Mouse (Mus musculus) heart, embryonic 13.5 days (tissue): ENCODE results near the gene Gata5. TPM values are rescaled to one million over a fixed set of nuclear protein-coding genes. Genes with fewer than 3 reads are reported as not detected.
A peak's percentile ranks its signal among the peaks of the same experiment; 100 is the strongest.

Source experiments
- ATAC-seq: fragments of 200-750 bp; cut with Nextera tagmentation; 2 replicates; pipeline ENCODE4 v1.8.0; 2017; ENCODE audit warnings: moderate TSS enrichment; ENCODE audit not compliant: insufficient number of reproducible peaks, low FRiP score, low TSS enrichment; ENCODE audit errors: extremely low read depth
- H3K27ac ChIP-seq: fragments of 300-500 bp; sonication (generic); replicated peaks from 2 replicates; pipeline ENCODE4 v1.5.1; 2015; ENCODE audit warnings: moderate library complexity, mild to moderate bottlenecking, inconsistent platforms
- H3K27me3 ChIP-seq: fragments of 300-500 bp; sonication (generic); replicated peaks from 2 replicates; pipeline ENCODE4 v1.6.1; 2015; ENCODE audit warnings: mild to moderate bottlenecking, inconsistent platforms
- H3K36me3 ChIP-seq: fragments of 300-500 bp; sonication (generic); 2 replicates; pipeline ENCODE4 v1.6.1; 2015; ENCODE audit warnings: mild to moderate bottlenecking, inconsistent platforms
- H3K4me1 ChIP-seq: fragments of 300-500 bp; sonication (generic); 2 replicates; pipeline ENCODE4 v1.6.1; 2015; ENCODE audit warnings: inconsistent platforms
- H3K4me2 ChIP-seq: fragments of 300-500 bp; sonication (generic); 2 replicates; pipeline ENCODE4 v1.6.1; 2015; ENCODE audit warnings: inconsistent platforms, mild to moderate bottlenecking, moderate library complexity
- H3K4me3 ChIP-seq: fragments of 300-500 bp; sonication (generic); 2 replicates; pipeline ENCODE4 v1.5.1; 2015; ENCODE audit warnings: moderate library complexity, mild to moderate bottlenecking, inconsistent platforms
- H3K9ac ChIP-seq: fragments of 300-500 bp; sonication (generic); 2 replicates; pipeline ENCODE4 v1.6.1; 2015; ENCODE audit warnings: inconsistent platforms, mild to moderate bottlenecking, moderate library complexity
- H3K9me3 ChIP-seq: fragments of 300-500 bp; sonication (generic); 2 replicates; pipeline ENCODE4 v1.6.1; 2016; ENCODE audit warnings: inconsistent platforms
- WGBS: fragments of 180-500 bp; shearing (Covaris S2); methylation state at CpG from one replicate; pipeline ENCODE4 v1.1.7; 2015; ENCODE audit warnings: mixed read lengths; 5-methylcytosine and 5-hydroxymethylcytosine counted together
- polyA plus RNA-seq: library from polyadenylated mRNA; unstranded; fragments of >200 nt; fragmentation: Nextera tagmentation; extraction: Ambion mirVana; gene quantifications from 2 replicates; pipeline ENCODE4 v1.2.1, GENCODE M21; 2015

The Gata5 gene
- polyA plus RNA-seq, 1 experiment from 2014 or later: 14.7 TPM

DNA sequence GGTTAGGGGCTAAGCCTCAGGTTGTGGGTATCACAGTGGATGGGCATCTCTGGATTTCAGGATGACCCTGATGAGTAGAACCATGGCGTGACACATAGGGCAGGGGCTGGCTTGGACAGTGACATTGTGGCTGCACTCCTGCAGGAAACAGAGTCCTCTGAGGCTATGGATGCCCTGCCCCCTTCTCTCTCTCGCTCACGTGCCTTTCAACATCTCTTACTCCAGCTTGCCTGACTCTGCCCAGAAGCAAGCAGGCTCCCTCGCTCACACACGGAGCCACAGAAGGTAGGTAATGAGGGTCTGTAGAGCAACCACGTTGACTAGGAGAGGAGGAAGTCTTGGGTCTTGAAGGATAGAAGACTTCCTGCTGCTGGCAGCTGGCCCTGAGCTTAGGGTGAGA is 44.0 kb downstream of the Gata5 start:
- Histone ChIP-seq H3K4me2 (0 out of 2 replicates have a peak overlapping the region, but pooled peaks have one; percentile 3), H3K27me3 (no peaks in the 10 kb centered on the region), H3K4me1 (peaks cover 29% of the 10 kb centered on the region), H3K27ac (no peak overlapping the region), H3K4me3 (no peak overlapping the region), H3K9ac (0 out of 2 replicates have a peak overlapping the region, but pooled peaks have one; percentile 42), H3K36me3 (no peaks in the 10 kb centered on the region), H3K9me3 (no peaks in the 10 kb centered on the region)
- no peak for ATAC-seq
- 17% methylated on average over 6 of the region's 6 CpGs for WGBS

DNA sequence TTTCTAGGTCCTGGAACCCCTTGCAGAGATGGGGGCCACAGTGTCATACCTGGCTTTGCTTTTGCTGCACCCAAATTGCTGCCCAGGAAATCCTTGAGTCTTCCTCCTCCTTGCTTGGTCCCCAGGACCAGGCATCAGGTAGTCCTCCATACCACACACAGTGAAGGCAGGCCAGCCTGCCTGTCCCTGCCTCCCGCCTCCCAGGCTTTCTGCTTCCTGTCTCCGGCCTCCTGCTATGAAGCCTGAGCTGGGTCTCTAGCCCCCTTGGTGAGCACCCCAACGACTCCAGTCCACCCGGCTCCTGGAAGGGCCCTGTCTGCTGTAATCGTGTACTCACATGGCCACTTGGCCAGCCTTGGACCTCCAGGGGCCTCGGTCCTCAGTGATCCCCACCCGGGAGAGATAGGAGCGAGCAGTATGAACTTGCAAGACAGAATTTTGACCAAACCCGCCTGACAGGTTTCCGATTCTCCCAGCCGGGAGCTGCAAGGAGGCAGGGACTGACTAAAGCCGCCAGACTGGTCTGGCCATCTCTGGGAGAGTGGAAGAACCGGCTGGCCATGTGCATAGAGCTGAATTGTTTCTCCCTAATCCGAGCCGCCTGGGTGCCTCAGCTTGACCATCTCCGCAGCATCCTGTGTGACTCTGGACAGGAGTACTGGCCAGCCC is 44.9 kb downstream of the Gata5 start, which contains the start of gene Rbbp8nl:
TSS of gene Rbbp8nl (minus strand) at position 440 of the 669 bp plus-strand sequence.
- Histone ChIP-seq H3K4me3 (no peak within 1 kb of the TSS), H3K4me2 (0 out of 2 replicates have a peak within 1 kb of the TSS, but pooled peaks have one; percentile 3), H3K27me3 (no peaks in the 10 kb centered on the region), H3K36me3 (no peaks in the 10 kb centered on the region), H3K27ac (no peak within 1 kb of the TSS), H3K4me1 (peaks cover 29% of the 10 kb centered on the region), H3K9me3 (no peaks in the 10 kb centered on the region), H3K9ac (0 out of 2 replicates have a peak within 1 kb of the TSS, but pooled peaks have one; percentile 42)
- WGBS: 48% methylated on average over 16 of the region's 16 CpGs
- no peak for ATAC-seq

- H3K9me3 ChIP-seq: no peaks in the 10 kb centered on the region
- no peak for ATAC-seq
- no peak overlapping the region for H3K4me3 ChIP-seq
- peaks cover 29% of the 10 kb centered on the region for H3K4me1 ChIP-seq
- no peaks in the 10 kb centered on the region for H3K36me3 ChIP-seq
- H3K27ac ChIP-seq: no peak overlapping the region
- WGBS: 62% methylated on average over 11 of the region's 11 CpGs
- no peak overlapping the region for H3K4me2 ChIP-seq
- H3K27me3 ChIP-seq: no peaks in the 10 kb centered on the region
- H3K9ac ChIP-seq: no peak overlapping the region
These were observed 45.5 kb downstream of the Gata5 start for GRCm38 (mm10) chr2:180288966-180289365.

GRCm38 (mm10) chr2:180279321-180279720 is 55.2 kb downstream of the Gata5 start:
- Histone ChIP-seq H3K4me1 (peaks cover 25% of the 10 kb centered on the region), H3K36me3 (no peaks in the 10 kb centered on the region), H3K9ac (no peak overlapping the region), H3K27ac (no peak overlapping the region), H3K27me3 (no peaks in the 10 kb centered on the region), H3K4me3 (no peak overlapping the region), H3K4me2 (no peak overlapping the region), H3K9me3 (no peaks in the 10 kb centered on the region)
- WGBS: 84% methylated on average over 8 of the region's 8 CpGs
- ATAC-seq: no peak

DNA sequence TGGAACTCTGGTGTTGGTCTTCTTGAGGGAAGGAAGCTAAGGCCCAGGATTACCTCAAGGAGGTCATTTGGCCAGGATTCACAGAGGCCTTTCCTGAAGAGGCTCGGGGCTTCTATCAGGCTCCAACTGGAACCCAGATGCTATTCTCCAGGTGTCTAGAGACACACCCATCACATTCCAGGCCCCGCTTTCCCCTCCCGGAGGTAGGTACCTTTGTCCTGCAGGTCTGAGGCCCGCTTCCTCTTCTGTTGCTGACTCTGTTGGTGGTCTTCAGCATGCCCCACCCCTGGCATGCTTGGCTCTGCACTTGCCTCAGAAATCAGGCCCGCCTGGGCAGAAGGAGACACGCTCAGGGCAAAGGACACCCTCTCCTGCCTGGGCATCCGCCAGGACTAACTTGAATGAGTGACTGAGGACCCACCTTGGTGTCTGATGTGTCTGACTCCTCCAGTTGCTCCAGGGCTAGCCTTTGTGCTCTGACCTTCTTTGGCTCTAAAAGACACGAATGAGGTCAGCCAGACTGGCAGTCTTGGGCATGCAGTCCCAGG is 56.7 kb downstream of the Gata5 start:
- no peaks in the 10 kb centered on the region for H3K27me3 ChIP-seq
- no peaks in the 10 kb centered on the region for H3K9me3 ChIP-seq
- no peak overlapping the region for H3K4me3 ChIP-seq
- H3K9ac ChIP-seq: no peak overlapping the region
- no peak overlapping the region for H3K27ac ChIP-seq
- peaks cover 32% of the 10 kb centered on the region for H3K4me1 ChIP-seq
- H3K36me3 ChIP-seq: no peaks in the 10 kb centered on the region
- WGBS: 76% methylated on average over 8 of the region's 8 CpGs
- no peak overlapping the region for H3K4me2 ChIP-seq
- ATAC-seq: no peak

DNA sequence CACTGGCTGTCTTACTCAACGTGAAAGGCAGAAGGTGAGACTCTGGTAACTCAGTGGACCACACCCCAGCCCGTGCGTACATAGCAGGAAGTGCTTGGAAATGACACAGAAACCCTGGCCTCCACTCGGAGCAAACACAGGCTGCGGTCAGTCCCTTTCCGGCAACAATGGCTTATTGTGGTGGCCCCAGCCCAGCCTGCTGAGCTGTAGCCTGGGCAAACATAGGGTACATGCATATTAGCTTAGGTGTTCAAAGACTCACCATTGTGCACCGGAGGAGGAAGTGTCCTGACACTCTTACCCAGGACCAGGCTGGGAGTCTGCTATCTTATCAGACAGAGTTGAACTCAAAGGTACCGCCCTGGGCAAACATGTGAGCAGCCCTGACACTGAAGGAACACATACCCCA is 57.6 kb downstream of the Gata5 start:
- ATAC-seq: no peak
- no peaks in the 10 kb centered on the region for H3K27me3 ChIP-seq
- peaks cover 42% of the 10 kb centered on the region for H3K4me1 ChIP-seq
- no peaks in the 10 kb centered on the region for H3K36me3 ChIP-seq
- H3K4me2 ChIP-seq: peak overlapping the region; percentile 42
- H3K27ac ChIP-seq: peak overlapping the region; percentile 73
- H3K9me3 ChIP-seq: no peaks in the 10 kb centered on the region
- peak overlapping the region; percentile 17; the same call in 1 of the 2 replicates for H3K9ac ChIP-seq
- H3K4me3 ChIP-seq: no peak overlapping the region
- WGBS: 26% methylated on average over 8 of the region's 8 CpGs

DNA sequence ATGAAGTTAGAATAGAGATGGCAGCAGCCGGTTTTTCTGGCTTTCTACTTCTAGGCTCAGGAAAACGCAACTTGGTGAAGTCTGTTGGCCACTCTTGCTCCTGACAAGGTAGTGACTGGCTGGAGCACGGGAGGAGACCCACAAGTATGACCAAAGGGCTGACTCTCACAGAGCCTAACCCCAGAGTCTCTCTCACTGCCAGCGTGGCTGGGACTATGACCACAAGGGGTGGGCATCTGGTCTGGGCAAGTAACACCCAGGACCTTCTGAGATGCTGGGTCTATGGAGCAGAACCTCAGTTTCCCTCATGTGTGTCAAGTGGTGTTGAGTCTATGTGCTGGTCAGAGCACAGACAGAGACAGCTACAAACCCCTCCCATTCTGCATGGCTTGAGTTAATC is 58.1 kb downstream of the Gata5 start:
- 35% methylated on average over 4 of the region's 4 CpGs for WGBS
- Histone ChIP-seq H3K27ac (peak overlapping the region; percentile 73), H3K9ac (0 out of 2 replicates have a peak overlapping the region, but pooled peaks have one; percentile 17), H3K36me3 (0 out of 2 replicates have a peak, but pooled peaks cover under 1% of the 10 kb centered on the region), H3K4me3 (no peak overlapping the region), H3K4me2 (peak overlapping the region; percentile 42), H3K4me1 (peaks cover 47% of the 10 kb centered on the region), H3K9me3 (no peaks in the 10 kb centered on the region), H3K27me3 (no peaks in the 10 kb centered on the region)
- no peak for ATAC-seq

GRCm38 (mm10) chr2:180275836-180276235 is 58.7 kb downstream of the Gata5 start:
- H3K9me3 ChIP-seq: no peaks in the 10 kb centered on the region
- H3K4me3 ChIP-seq: no peak overlapping the region
- WGBS: under 1% methylated on average over 8 of the region's 8 CpGs
- peak overlapping the region; percentile 73 for H3K27ac ChIP-seq
- H3K9ac ChIP-seq: no peak overlapping the region; the same call in 1 of the 2 replicates
- H3K36me3 ChIP-seq: peaks cover 6% of the 10 kb centered on the region; the same call in 1 of the 2 replicates
- ATAC-seq: peak; percentile 33
- H3K4me1 ChIP-seq: peaks cover 53% of the 10 kb centered on the region
- no peaks in the 10 kb centered on the region for H3K27me3 ChIP-seq
- peak overlapping the region; percentile 42 for H3K4me2 ChIP-seq

Other genes starting within 250 kb of the Gata5 start
- not detected in 2 replicates for gene Hrh3, start 230.2 kb downstream of the Gata5 start, polyA plus RNA-seq
- 34.1 and 37.8 TPM in 2 replicates for gene Osbpl2, start 215.4 kb downstream of the Gata5 start, polyA plus RNA-seq
- gene Adrm1, start 163.2 kb downstream of the Gata5 start, polyA plus RNA-seq: 150 and 155 TPM in 2 replicates
- 21.6 and 22.5 TPM in 2 replicates for gene Lama5, start 108.8 kb downstream of the Gata5 start, polyA plus RNA-seq
- gene Rps21, start 77.3 kb downstream of the Gata5 start, polyA plus RNA-seq: 332 and 351 TPM in 2 replicates
- 9.0 and 9.3 TPM in 2 replicates for gene Cables2, start 61.2 kb downstream of the Gata5 start, polyA plus RNA-seq
- 0.05 and 0.08 TPM in 2 replicates for gene Rbbp8nl, start 44.8 kb downstream of the Gata5 start, polyA plus RNA-seq
- 0.32 and 0.38 TPM in 2 replicates for gene Slco4a1, start 121.5 kb upstream of the Gata5 start, polyA plus RNA-seq
- gene Ntsr1, start 165.3 kb upstream of the Gata5 start, polyA plus RNA-seq: 1.3 and 1.8 TPM in 2 replicates
- 22.6 and 23.4 TPM in 2 replicates for gene Mrgbp, start 246.6 kb upstream of the Gata5 start, polyA plus RNA-seq